Mouse (Mus musculus): ENCODE measurements at regions not wholly inside any gene's neighbourhood (a gene's known extent, or its start where the extent isn't known, plus 50 kb on each side); places are given as distances from the start of the nearest gene placed in this dataset.

- H3K9ac ChIP-seq (ENCODE audit: low read depth, low read length) = no peak overlapping the region
- no peak for DNase-seq (ENCODE audit: extremely low read depth, low read depth, low spot score)
- no peaks in the 10 kb centered on the region for H3K27me3 ChIP-seq (ENCODE audit: control insufficient read depth, insufficient read depth, low read length)
- H3K27ac ChIP-seq (replicated peaks; ENCODE audit: insufficient read depth, low read depth, low read length) = no peak overlapping the region
- peaks cover 14% of the 10 kb centered on the region for H3K4me1 ChIP-seq (ENCODE audit: control insufficient read depth, insufficient read depth, low read length)
- 70% methylated on average over 9 of the region's 9 CpGs for WGBS
- no peak overlapping the region for H3K4me3 ChIP-seq (ENCODE audit: insufficient read depth, low read depth, low read length)
- H3K36me3 ChIP-seq (ENCODE audit: control insufficient read depth, insufficient read depth, low read length) = no peaks in the 10 kb centered on the region
- no peaks in the 10 kb centered on the region for H3K79me2 ChIP-seq (ENCODE audit: control insufficient read depth, insufficient read depth, low read length)
- TF ChIP-seq POLR2A (IDR thresholded peaks at IDR 0.05; ENCODE audit: extremely low read depth, insufficient read depth, low read length) = no peak
- TF ChIP-seq CTCF (IDR thresholded peaks at IDR 0.05; ENCODE audit: low read depth, low read length) = no peak
Observed at GRCm38 (mm10) chr13:52190256-52190655, 340.8 kb downstream of the Diras2 start.

GRCm38 (mm10) chr13:52190848-52191590 is 340.1 kb downstream of the Diras2 start:
- Histone ChIP-seq H3K27ac (replicated peaks; ENCODE audit: insufficient read depth, low read depth, low read length) (peak overlapping the region; percentile 30; the same call in 1 of the 2 replicates), H3K4me1 (ENCODE audit: control insufficient read depth, insufficient read depth, low read length) (peaks cover 14% of the 10 kb centered on the region), H3K36me3 (ENCODE audit: control insufficient read depth, insufficient read depth, low read length) (no peaks in the 10 kb centered on the region), H3K9ac (ENCODE audit: low read depth, low read length) (no peak overlapping the region), H3K4me3 (ENCODE audit: insufficient read depth, low read depth, low read length) (no peak overlapping the region), H3K79me2 (ENCODE audit: control insufficient read depth, insufficient read depth, low read length) (no peaks in the 10 kb centered on the region), H3K27me3 (ENCODE audit: control insufficient read depth, insufficient read depth, low read length) (no peaks in the 10 kb centered on the region)
- DNase-seq (ENCODE audit: extremely low read depth, low read depth, low spot score) = peak; percentile 52
- TF ChIP-seq POLR2A (IDR thresholded peaks at IDR 0.05; ENCODE audit: extremely low read depth, insufficient read depth, low read length) (no peak), CTCF (IDR thresholded peaks at IDR 0.05; ENCODE audit: low read depth, low read length) (no peak)
- 54% methylated on average over 15 of the region's 15 CpGs for WGBS

GRCm38 (mm10) chr13:52196917-52197316 is 334.2 kb downstream of the Diras2 start:
- DNase-seq (ENCODE audit: extremely low read depth, low read depth, low spot score) = peak; percentile 69
- Histone ChIP-seq H3K79me2 (ENCODE audit: control insufficient read depth, insufficient read depth, low read length) (no peaks in the 10 kb centered on the region), H3K36me3 (ENCODE audit: control insufficient read depth, insufficient read depth, low read length) (no peaks in the 10 kb centered on the region), H3K4me3 (ENCODE audit: insufficient read depth, low read depth, low read length) (no peak overlapping the region), H3K27me3 (ENCODE audit: control insufficient read depth, insufficient read depth, low read length) (no peaks in the 10 kb centered on the region), H3K9ac (ENCODE audit: low read depth, low read length) (no peak overlapping the region), H3K27ac (replicated peaks; ENCODE audit: insufficient read depth, low read depth, low read length) (no peak overlapping the region), H3K4me1 (ENCODE audit: control insufficient read depth, insufficient read depth, low read length) (peaks cover 4% of the 10 kb centered on the region; the same call in 1 of the 2 replicates)
- 42% methylated on average over 5 of the region's 5 CpGs for WGBS
- TF ChIP-seq CTCF (IDR thresholded peaks at IDR 0.05; ENCODE audit: low read depth, low read length) = no peak
- no peak for TF ChIP-seq POLR2A (IDR thresholded peaks at IDR 0.05; ENCODE audit: extremely low read depth, insufficient read depth, low read length)

GRCm38 (mm10) chr13:52198649-52199348 is 332.3 kb downstream of the Diras2 start:
- Histone ChIP-seq H3K9ac (ENCODE audit: low read depth, low read length) (no peak overlapping the region), H3K27me3 (ENCODE audit: control insufficient read depth, insufficient read depth, low read length) (no peaks in the 10 kb centered on the region), H3K27ac (replicated peaks; ENCODE audit: insufficient read depth, low read depth, low read length) (no peak overlapping the region), H3K79me2 (ENCODE audit: control insufficient read depth, insufficient read depth, low read length) (no peaks in the 10 kb centered on the region), H3K36me3 (ENCODE audit: control insufficient read depth, insufficient read depth, low read length) (no peaks in the 10 kb centered on the region), H3K4me1 (ENCODE audit: control insufficient read depth, insufficient read depth, low read length) (peaks cover 4% of the 10 kb centered on the region; the same call in 1 of the 2 replicates), H3K4me3 (ENCODE audit: insufficient read depth, low read depth, low read length) (no peak overlapping the region)
- DNase-seq (ENCODE audit: extremely low read depth, low read depth, low spot score) = no peak
- WGBS = 90% methylated on average over 7 of the region's 7 CpGs
- TF ChIP-seq CTCF (IDR thresholded peaks at IDR 0.05; ENCODE audit: low read depth, low read length) = peak; percentile 12; the same call in 1 of the 2 replicates
- no peak for TF ChIP-seq POLR2A (IDR thresholded peaks at IDR 0.05; ENCODE audit: extremely low read depth, insufficient read depth, low read length)

GRCm38 (mm10) chr13:52202372-52202771 is 328.7 kb downstream of the Diras2 start:
- Histone ChIP-seq H3K27me3 (ENCODE audit: control insufficient read depth, insufficient read depth, low read length) (no peaks in the 10 kb centered on the region), H3K79me2 (ENCODE audit: control insufficient read depth, insufficient read depth, low read length) (no peaks in the 10 kb centered on the region), H3K4me3 (ENCODE audit: insufficient read depth, low read depth, low read length) (no peak overlapping the region), H3K4me1 (ENCODE audit: control insufficient read depth, insufficient read depth, low read length) (no peaks in the 10 kb centered on the region), H3K27ac (replicated peaks; ENCODE audit: insufficient read depth, low read depth, low read length) (no peak overlapping the region), H3K9ac (ENCODE audit: low read depth, low read length) (no peak overlapping the region), H3K36me3 (ENCODE audit: control insufficient read depth, insufficient read depth, low read length) (no peaks in the 10 kb centered on the region)
- TF ChIP-seq CTCF (IDR thresholded peaks at IDR 0.05; ENCODE audit: low read depth, low read length) (no peak), POLR2A (IDR thresholded peaks at IDR 0.05; ENCODE audit: extremely low read depth, insufficient read depth, low read length) (no peak)
- WGBS = 92% methylated on average over 1 of the region's 1 CpGs
- DNase-seq (ENCODE audit: extremely low read depth, low read depth, low spot score) = no peak

- H3K79me2 ChIP-seq (ENCODE audit: control insufficient read depth, insufficient read depth, low read length) = no peaks in the 10 kb centered on the region
- H3K27ac ChIP-seq (replicated peaks; ENCODE audit: insufficient read depth, low read depth, low read length) = no peak overlapping the region
- 68% methylated on average over 4 of the region's 4 CpGs for WGBS
- TF ChIP-seq POLR2A (IDR thresholded peaks at IDR 0.05; ENCODE audit: extremely low read depth, insufficient read depth, low read length) = no peak
- H3K4me1 ChIP-seq (ENCODE audit: control insufficient read depth, insufficient read depth, low read length) = no peaks in the 10 kb centered on the region
- no peak overlapping the region for H3K9ac ChIP-seq (ENCODE audit: low read depth, low read length)
- no peak for DNase-seq (ENCODE audit: extremely low read depth, low read depth, low spot score)
- H3K4me3 ChIP-seq (ENCODE audit: insufficient read depth, low read depth, low read length) = no peak overlapping the region
- no peaks in the 10 kb centered on the region for H3K27me3 ChIP-seq (ENCODE audit: control insufficient read depth, insufficient read depth, low read length)
- no peaks in the 10 kb centered on the region for H3K36me3 ChIP-seq (ENCODE audit: control insufficient read depth, insufficient read depth, low read length)
Observed at GRCm38 (mm10) chr13:52205951-52206350, 325.1 kb downstream of the Diras2 start.

Data from liver, adult 2 months (tissue).